Mouse (Mus musculus) natural killer cell, adult 2 months (primary cell): Measurements from ENCODE around the gene E330017A01Rik.
"Not testable (repeated sequence)": the region's sequence is repeated elsewhere in the genome, so short reads cannot be mapped to it uniquely, and the experiment has no call there.

ENCODE experiments used
- DNase-seq, 2 experiments: peaks; one replicate each; pipeline ENCODE4 v3.0.0; 2022; ENCODE audit warnings: low spot score in 2 of 2

Gene E330017A01Rik

GRCm38 (mm10) chr16:58638689-58639175 lies at the start of gene E330017A01Rik:
Gene E330017A01Rik, minus strand, starts transcription at chr16:58638739.
- DNase-seq, result no peak

GRCm38 (mm10) chr16:58685548-58686537 lies 47.3 kb upstream of the E330017A01Rik start:
- no peak for DNase-seq

- DNase-seq, result no peak
These were observed 46.0 kb upstream of the E330017A01Rik start for GRCm38 (mm10) chr16:58684537-58684936.

GRCm38 (mm10) chr16:58683911-58684310 lies 45.4 kb upstream of the E330017A01Rik start:
- no peak for DNase-seq

GRCm38 (mm10) chr16:58682870-58683269 lies 44.3 kb upstream of the E330017A01Rik start:
- DNase-seq, result no peak

GRCm38 (mm10) chr16:58682046-58682445 lies 43.5 kb upstream of the E330017A01Rik start:
- DNase-seq, result no peak

GRCm38 (mm10) chr16:58678660-58679059 lies 40.1 kb upstream of the E330017A01Rik start:
- no peak for DNase-seq

GRCm38 (mm10) chr16:58677491-58677890 lies 39.0 kb upstream of the E330017A01Rik start:
- DNase-seq, result no peak

GRCm38 (mm10) chr16:58676633-58677032 lies 38.1 kb upstream of the E330017A01Rik start:
- DNase-seq, result no peak

GRCm38 (mm10) chr16:58676156-58676555 lies 37.6 kb upstream of the E330017A01Rik start:
- no peak for DNase-seq

- DNase-seq, result no peak
These were observed 36.7 kb upstream of the E330017A01Rik start for GRCm38 (mm10) chr16:58675256-58675655.

- no peak for DNase-seq
These were observed 35.4 kb upstream of the E330017A01Rik start for GRCm38 (mm10) chr16:58673811-58674410.

GRCm38 (mm10) chr16:58672396-58672795 lies 33.9 kb upstream of the E330017A01Rik start:
- DNase-seq, result no peak

- no peak for DNase-seq
These were observed 32.9 kb upstream of the E330017A01Rik start for GRCm38 (mm10) chr16:58671212-58671985.

GRCm38 (mm10) chr16:58670643-58671042 lies 32.1 kb upstream of the E330017A01Rik start:
- no peak for DNase-seq

GRCm38 (mm10) chr16:58669917-58670630 lies 31.5 kb upstream of the E330017A01Rik start, which contains the start of gene Cpox:
Gene Cpox, plus strand, starts transcription at chr16:58670292.
- peak; percentile 46 to 52 for DNase-seq

GRCm38 (mm10) chr16:58669264-58669663 lies 30.7 kb upstream of the E330017A01Rik start:
- no peak for DNase-seq

- no peak for DNase-seq
These were observed 30.0 kb upstream of the E330017A01Rik start for GRCm38 (mm10) chr16:58668586-58668985.

GRCm38 (mm10) chr16:58666681-58667080 lies 28.1 kb upstream of the E330017A01Rik start:
- DNase-seq, result not testable (repeated sequence)

- not testable (repeated sequence) for DNase-seq
These were observed 26.6 kb upstream of the E330017A01Rik start for GRCm38 (mm10) chr16:58665137-58665536.

- DNase-seq, result no peak
These were observed 25.3 kb upstream of the E330017A01Rik start for GRCm38 (mm10) chr16:58663816-58664215.
